Mouse (Mus musculus) thymus, adult 2 months (tissue): Measurements from ENCODE around the gene Wdfy3.

Source experiments
- CTCF ChIP-seq: fragments of 200-500 bp; IDR thresholded peaks from 2 replicates; pipeline ENCODE4 v1.5.1; 2012; ENCODE audit warnings: mild to moderate bottlenecking, control low read depth, low read length, moderate library complexity, borderline replicate concordance; ENCODE audit not compliant: control insufficient read depth, poor library complexity, insufficient read depth; ENCODE audit errors: extremely low read depth
- POLR2A ChIP-seq: fragments of 200-500 bp; IDR thresholded peaks from 2 replicates; pipeline ENCODE4 v1.6.1; 2012; ENCODE audit warnings: mild to moderate bottlenecking, low read length, control low read depth, moderate library complexity; ENCODE audit not compliant: control insufficient read depth, poor library complexity, insufficient read depth; ENCODE audit errors: extremely low read depth

DNA sequence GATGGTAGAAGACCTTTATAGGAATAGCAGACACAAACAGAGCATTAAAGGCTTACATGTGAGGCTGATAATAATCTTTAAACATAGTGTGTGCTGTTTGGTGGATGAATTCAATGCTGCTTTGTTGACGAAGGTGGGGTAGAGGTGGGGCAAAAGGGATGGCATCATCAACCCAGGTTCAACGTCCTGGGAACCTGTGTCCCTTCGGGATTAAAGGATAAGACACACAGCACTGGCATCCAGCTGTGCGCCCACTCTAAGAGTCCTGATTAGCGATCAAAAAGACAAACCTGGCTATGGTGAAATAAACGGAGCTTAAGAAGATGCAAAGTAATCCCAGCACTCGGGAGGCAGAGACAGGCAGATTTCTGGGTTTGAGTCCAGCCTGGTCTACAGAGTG, 61.0 kb downstream of the Wdfy3 start:
- TF ChIP-seq POLR2A (no peak), CTCF (no peak)
